Mouse (Mus musculus) limb, embryonic 11.5 days (tissue): ENCODE measurements around the gene Hdac4. TPM values are rescaled to one million over a fixed set of nuclear protein-coding genes. Genes with fewer than 3 reads are reported as not detected.

ENCODE experiments used
- ATAC-seq: fragments of 200-750 bp; cut with Nextera tagmentation; 2 replicates; pipeline ENCODE4 v1.8.0; 2017; ENCODE audit warnings: low read depth; ENCODE audit not compliant: insufficient number of reproducible peaks, low FRiP score, low TSS enrichment
- DNase-seq: peaks from one replicate; pipeline ENCODE4 v3.0.0-alpha.2; 2015; ENCODE audit warnings: low spot score
- H3K27ac ChIP-seq: fragments of 300-500 bp; sonication (generic); replicated peaks from 2 replicates; pipeline ENCODE4 v1.5.1; 2014; ENCODE audit warnings: low read depth, mild to moderate bottlenecking, low read length
- H3K27me3 ChIP-seq: fragments of 300-500 bp; sonication (generic); 2 replicates; pipeline ENCODE4 v1.6.1; 2014; ENCODE audit warnings: mild to moderate bottlenecking, low read length, mixed read lengths; ENCODE audit not compliant: control insufficient read depth, insufficient read depth
- H3K36me3 ChIP-seq: fragments of 300-500 bp; sonication (generic); 2 replicates; pipeline ENCODE4 v1.6.1; 2014; ENCODE audit warnings: mild to moderate bottlenecking, low read length, moderate library complexity, mixed read lengths; ENCODE audit not compliant: control insufficient read depth, insufficient read depth
- H3K4me1 ChIP-seq: fragments of 300-500 bp; sonication (generic); 2 replicates; pipeline ENCODE4 v1.6.1; 2014; ENCODE audit warnings: low read length, mixed read lengths; ENCODE audit not compliant: control insufficient read depth, insufficient read depth
- H3K4me2 ChIP-seq: fragments of 300-500 bp; sonication (generic); 2 replicates; pipeline ENCODE4 v1.6.1; 2014; ENCODE audit warnings: low read depth, mild to moderate bottlenecking, moderate library complexity; ENCODE audit not compliant: severe bottlenecking
- H3K4me3 ChIP-seq: fragments of 300-500 bp; sonication (generic); 2 replicates; pipeline ENCODE4 v1.5.1; 2014; ENCODE audit warnings: low read depth, low read length
- H3K9ac ChIP-seq: fragments of 300-500 bp; sonication (generic); 2 replicates; pipeline ENCODE4 v1.6.1; 2014; ENCODE audit warnings: mild to moderate bottlenecking, low read length
- H3K9me3 ChIP-seq: fragments of 300-500 bp; sonication (generic); 2 replicates; pipeline ENCODE4 v1.6.1; 2016; ENCODE audit warnings: low read length; ENCODE audit not compliant: control insufficient read depth
- WGBS: fragments of 180-500 bp; shearing (Covaris S2); extraction: QIAGEN DNeasy Blood & Tissue Kit; methylation state at CpG from one replicate; pipeline ENCODE4 v1.1.7; 2014; 5-methylcytosine and 5-hydroxymethylcytosine counted together
- polyA plus RNA-seq: library from polyadenylated mRNA; unstranded; fragments of >200 nt; fragmentation: Nextera tagmentation; extraction: Ambion mirVana; gene quantifications from 2 replicates; pipeline ENCODE4 v1.2.1, GENCODE M21; 2014

Hdac4 gene
- polyA plus RNA-seq, 1 experiment from 2014 or later, result 24.2 TPM

- no peak for ATAC-seq
- Histone ChIP-seq H3K4me2 (no peak overlapping the region), H3K36me3 (no peaks in the 10 kb centered on the region), H3K4me3 (no peak overlapping the region), H3K4me1 (no peaks in the 10 kb centered on the region), H3K27me3 (no peaks in the 10 kb centered on the region), H3K9me3 (no peaks in the 10 kb centered on the region; the same call in 1 of the 2 replicates), H3K27ac (no peak overlapping the region), H3K9ac (no peak overlapping the region)
- DNase-seq, result no peak
- 73% methylated on average over 8 of the region's 8 CpGs for WGBS
These were observed 314.6 kb downstream of the Hdac4 start for GRCm38 (mm10) chr1:91880899-91881298.

- Histone ChIP-seq H3K9me3 (no peaks in the 10 kb centered on the region; the same call in 1 of the 2 replicates), H3K4me1 (no peaks in the 10 kb centered on the region), H3K4me2 (no peak overlapping the region), H3K27ac (no peak overlapping the region), H3K27me3 (no peaks in the 10 kb centered on the region), H3K9ac (no peak overlapping the region), H3K4me3 (no peak overlapping the region), H3K36me3 (no peaks in the 10 kb centered on the region)
- WGBS, result 89% methylated on average over 12 of the region's 12 CpGs
- ATAC-seq (no peak), DNase-seq (no peak)
These were observed 315.3 kb downstream of the Hdac4 start for GRCm38 (mm10) chr1:91880156-91880555.
